In genomic region chr1:34059231-34059630, GRCm38 (mm10) we compare ENCODE assay signal across 17 mouse cellular contexts.
"Had no signal": no experiment of that assay in that cellular context is flagged by ENCODE, and none has a peak within 500 bp of the region (broad histone marks: within the 10 kb centered on the region; RNA-seq: fewer than 3 reads in every experiment).

No protein-coding gene starts in this region.

- H3K4me3 ChIP-seq: kidney, embryonic 15.5 days; limb, embryonic 13.5 days; midbrain, embryonic 12.5 days; myocyte; stomach, embryonic 15.5 days had no signal

- H3K36me3 ChIP-seq: kidney, embryonic 15.5 days; limb, embryonic 13.5 days; midbrain, embryonic 12.5 days; stomach, embryonic 15.5 days had no signal

- ATAC-seq: lung, postnatal 0 days had no signal

- H3K27me3 ChIP-seq: kidney, embryonic 15.5 days; limb, embryonic 13.5 days; midbrain, embryonic 12.5 days; stomach, embryonic 15.5 days had no signal

- H3K4me2 ChIP-seq: kidney, embryonic 15.5 days; limb, embryonic 13.5 days; midbrain, embryonic 12.5 days; stomach, embryonic 15.5 days had no signal

- DNase-seq: kidney, adult 2 months; kidney, postnatal 14 days; left cerebral cortex, postnatal 4 days; lung, adult 2 months; lung, postnatal 4 days; retina, postnatal 1 day; right cerebral cortex, postnatal 4 days; spleen, adult 18-20 months; thymus, adult 2 months; thymus, postnatal 36 days had no signal

- H3K27ac ChIP-seq: kidney, embryonic 15.5 days; limb, embryonic 13.5 days; liver, embryonic 14.5 days; midbrain, embryonic 12.5 days; stomach, embryonic 15.5 days had no signal

- H3K9ac ChIP-seq: kidney, embryonic 15.5 days; limb, embryonic 13.5 days; liver, embryonic 14.5 days; midbrain, embryonic 12.5 days; stomach, embryonic 15.5 days had no signal

- H3K9me3 ChIP-seq: kidney, embryonic 15.5 days; limb, embryonic 13.5 days; midbrain, embryonic 12.5 days; stomach, embryonic 15.5 days had no signal
